Mouse (Mus musculus): Measurements from ENCODE around the gene Sdc3. TPM values are rescaled to one million over a fixed set of nuclear protein-coding genes. Genes with fewer than 3 reads are reported as not detected.

Gene Sdc3
- polyA plus RNA-seq, 1 experiment from 2014 or later, result 10.8 TPM

DNA sequence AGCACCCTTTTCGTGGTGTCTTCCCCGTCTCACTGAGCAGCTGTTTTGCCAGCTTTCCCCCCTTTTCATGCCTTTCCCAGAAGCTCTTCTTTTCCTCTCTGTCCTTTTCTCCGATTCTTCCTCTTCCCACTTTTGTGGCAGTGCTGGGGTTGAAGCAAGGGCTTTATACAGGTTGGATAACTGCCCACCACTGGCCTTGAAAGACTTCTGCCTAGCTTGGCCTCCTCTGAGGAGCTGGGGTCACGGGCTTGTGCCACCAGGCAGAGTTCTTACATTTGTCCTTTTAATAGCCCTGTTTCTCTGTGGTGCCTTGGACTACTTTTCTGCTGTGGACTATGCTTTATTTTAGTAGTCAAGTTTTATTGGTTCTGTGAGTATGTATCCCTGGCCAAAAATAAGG lies 25.4 kb upstream of the Sdc3 start:
- H3K9me3 ChIP-seq (ENCODE audit: control insufficient read depth), result no peaks in the 10 kb centered on the region
- WGBS, result 88% methylated on average over 4 of the region's 4 CpGs
- no peak overlapping the region for H3K27ac ChIP-seq (ENCODE audit: low read depth, low read length)
- no peak overlapping the region for H3K4me2 ChIP-seq (replicated peaks; ENCODE audit: low read depth)
- H3K36me3 ChIP-seq (ENCODE audit: control insufficient read depth, insufficient read depth), result peaks cover 78% of the 10 kb centered on the region
- H3K4me3 ChIP-seq (ENCODE audit: low read depth, low read length), result no peak overlapping the region
- TF ChIP-seq CTCF (IDR thresholded peaks at IDR 0.05; ENCODE audit: low read depth), result no peak
- H3K27me3 ChIP-seq (replicated peaks; ENCODE audit: control insufficient read depth, insufficient read depth, low read length), result no peaks in the 10 kb centered on the region
- ATAC-seq, result no peak
- H3K4me1 ChIP-seq (replicated peaks; ENCODE audit: control insufficient read depth, insufficient read depth, low read length), result no peaks in the 10 kb centered on the region
- H3K9ac ChIP-seq (ENCODE audit: low read depth, low read length), result no peak overlapping the region

DNA sequence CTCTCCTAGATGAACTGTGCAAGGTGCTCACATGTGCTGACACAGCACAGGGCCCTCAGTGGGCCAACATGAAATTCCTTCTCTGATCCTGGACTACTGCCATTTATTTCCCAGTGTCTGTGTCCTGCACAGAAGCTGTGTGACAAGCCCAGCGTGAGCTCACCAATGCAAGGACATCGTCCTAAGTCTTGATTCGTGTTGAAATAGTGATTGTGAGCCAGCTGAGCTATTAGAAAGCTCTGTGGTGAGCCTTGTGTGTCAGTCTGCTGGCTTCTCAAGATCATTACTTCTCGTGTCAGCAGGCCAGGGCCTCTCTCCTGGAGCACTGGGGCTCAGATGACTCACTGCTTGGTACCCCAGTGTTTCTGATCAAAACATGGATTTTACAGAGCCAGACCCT lies 18.4 kb upstream of the Sdc3 start:
- Histone ChIP-seq H3K27ac (ENCODE audit: low read depth, low read length) (no peak overlapping the region), H3K4me2 (replicated peaks; ENCODE audit: low read depth) (no peak overlapping the region), H3K27me3 (replicated peaks; ENCODE audit: control insufficient read depth, insufficient read depth, low read length) (no peaks in the 10 kb centered on the region), H3K9ac (ENCODE audit: low read depth, low read length) (no peak overlapping the region), H3K4me3 (ENCODE audit: low read depth, low read length) (no peak overlapping the region), H3K4me1 (replicated peaks; ENCODE audit: control insufficient read depth, insufficient read depth, low read length) (no peaks in the 10 kb centered on the region), H3K9me3 (ENCODE audit: control insufficient read depth) (no peaks in the 10 kb centered on the region), H3K36me3 (ENCODE audit: control insufficient read depth, insufficient read depth) (peaks cover 77% of the 10 kb centered on the region)
- TF ChIP-seq CTCF (IDR thresholded peaks at IDR 0.05; ENCODE audit: low read depth), result no peak
- WGBS, result 86% methylated on average over 4 of the region's 4 CpGs
- no peak for ATAC-seq

DNA sequence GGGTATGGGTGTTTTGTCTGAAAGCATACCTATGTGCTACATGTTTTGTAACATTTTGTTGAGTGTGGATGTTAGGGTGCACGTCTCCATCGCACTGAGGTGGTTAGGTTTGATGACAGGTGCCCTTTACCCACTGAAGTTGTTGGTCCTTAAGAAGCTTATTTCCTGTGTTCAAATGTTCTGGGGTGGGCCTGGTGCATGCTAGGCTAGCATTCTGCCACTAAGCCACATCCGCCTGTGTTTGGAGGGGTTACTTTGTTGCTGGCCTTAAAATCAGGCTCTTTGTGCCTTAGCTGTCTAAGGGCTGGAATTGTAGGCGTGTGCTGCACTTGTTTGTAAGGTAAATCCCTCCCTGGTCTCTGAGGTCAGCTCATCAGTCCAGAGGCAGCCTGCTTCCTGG lies 17.5 kb upstream of the Sdc3 start:
- no peak for TF ChIP-seq CTCF (IDR thresholded peaks at IDR 0.05; ENCODE audit: low read depth)
- 92% methylated on average over 4 of the region's 4 CpGs for WGBS
- peaks cover 87% of the 10 kb centered on the region for H3K36me3 ChIP-seq (ENCODE audit: control insufficient read depth, insufficient read depth)
- H3K4me3 ChIP-seq (ENCODE audit: low read depth, low read length), result no peak overlapping the region
- H3K4me2 ChIP-seq (replicated peaks; ENCODE audit: low read depth), result no peak overlapping the region
- H3K27ac ChIP-seq (ENCODE audit: low read depth, low read length), result no peak overlapping the region
- H3K4me1 ChIP-seq (replicated peaks; ENCODE audit: control insufficient read depth, insufficient read depth, low read length), result no peaks in the 10 kb centered on the region
- no peak for ATAC-seq
- no peaks in the 10 kb centered on the region for H3K9me3 ChIP-seq (ENCODE audit: control insufficient read depth)
- H3K9ac ChIP-seq (ENCODE audit: low read depth, low read length), result no peak overlapping the region
- no peaks in the 10 kb centered on the region for H3K27me3 ChIP-seq (replicated peaks; ENCODE audit: control insufficient read depth, insufficient read depth, low read length)

DNA sequence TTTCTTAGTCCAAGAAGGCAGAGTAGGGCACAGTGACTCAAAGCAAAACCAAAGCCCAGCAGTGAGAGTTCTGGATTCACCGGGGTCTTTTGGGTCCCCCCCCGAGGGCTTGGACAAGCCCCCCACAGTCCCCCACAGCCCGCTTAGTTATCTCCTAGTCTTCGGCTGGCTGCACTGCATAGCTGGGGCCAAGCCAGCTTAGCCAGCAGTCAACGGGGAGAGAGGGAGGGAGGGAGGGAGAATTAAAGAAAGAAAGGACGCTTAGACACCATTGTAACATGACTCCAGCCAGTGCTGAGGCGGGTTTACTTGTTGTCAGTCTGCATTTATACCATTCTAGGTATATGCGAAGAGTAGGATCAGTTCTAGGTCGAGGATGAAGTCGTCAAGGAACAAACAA lies 14.7 kb upstream of the Sdc3 start:
- Histone ChIP-seq H3K4me3 (ENCODE audit: low read depth, low read length) (no peak overlapping the region), H3K9me3 (ENCODE audit: control insufficient read depth) (no peaks in the 10 kb centered on the region), H3K9ac (ENCODE audit: low read depth, low read length) (no peak overlapping the region), H3K36me3 (ENCODE audit: control insufficient read depth, insufficient read depth) (peaks cover 78% of the 10 kb centered on the region), H3K27ac (ENCODE audit: low read depth, low read length) (no peak overlapping the region), H3K27me3 (replicated peaks; ENCODE audit: control insufficient read depth, insufficient read depth, low read length) (no peaks in the 10 kb centered on the region), H3K4me2 (replicated peaks; ENCODE audit: low read depth) (no peak overlapping the region), H3K4me1 (replicated peaks; ENCODE audit: control insufficient read depth, insufficient read depth, low read length) (no peaks in the 10 kb centered on the region)
- ATAC-seq, result no peak
- TF ChIP-seq CTCF (IDR thresholded peaks at IDR 0.05; ENCODE audit: low read depth), result no peak
- 39% methylated on average over 10 of the region's 10 CpGs for WGBS

DNA sequence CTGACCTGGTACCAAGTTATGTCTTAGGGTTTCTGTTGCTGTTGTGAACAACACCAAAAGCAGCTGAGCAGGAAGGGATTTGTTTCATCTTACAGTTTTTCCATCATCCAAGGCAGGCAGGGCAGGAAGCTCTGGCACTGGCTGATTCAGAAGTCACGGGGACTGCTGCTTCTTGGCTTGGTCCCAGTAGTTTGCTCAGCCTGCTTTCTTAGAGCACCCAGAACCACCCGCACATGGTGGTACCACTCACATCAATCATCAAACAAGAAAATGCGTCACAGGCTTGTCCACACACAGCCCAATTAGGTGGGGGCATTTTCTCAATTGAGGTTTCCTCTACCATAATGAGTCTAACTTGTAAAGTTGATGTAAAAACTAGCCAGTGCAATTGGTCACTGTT lies 13.3 kb upstream of the Sdc3 start:
- 66% methylated on average over 3 of the region's 3 CpGs for WGBS
- no peak overlapping the region for H3K27ac ChIP-seq (ENCODE audit: low read depth, low read length)
- no peak for TF ChIP-seq CTCF (IDR thresholded peaks at IDR 0.05; ENCODE audit: low read depth)
- no peak overlapping the region for H3K4me2 ChIP-seq (replicated peaks; ENCODE audit: low read depth)
- no peak overlapping the region for H3K9ac ChIP-seq (ENCODE audit: low read depth, low read length)
- no peak for ATAC-seq
- H3K4me1 ChIP-seq (replicated peaks; ENCODE audit: control insufficient read depth, insufficient read depth, low read length), result no peaks in the 10 kb centered on the region
- H3K36me3 ChIP-seq (ENCODE audit: control insufficient read depth, insufficient read depth), result peaks cover 64% of the 10 kb centered on the region
- no peak overlapping the region for H3K4me3 ChIP-seq (ENCODE audit: low read depth, low read length)
- no peaks in the 10 kb centered on the region for H3K9me3 ChIP-seq (ENCODE audit: control insufficient read depth)
- no peaks in the 10 kb centered on the region for H3K27me3 ChIP-seq (replicated peaks; ENCODE audit: control insufficient read depth, insufficient read depth, low read length)

DNA sequence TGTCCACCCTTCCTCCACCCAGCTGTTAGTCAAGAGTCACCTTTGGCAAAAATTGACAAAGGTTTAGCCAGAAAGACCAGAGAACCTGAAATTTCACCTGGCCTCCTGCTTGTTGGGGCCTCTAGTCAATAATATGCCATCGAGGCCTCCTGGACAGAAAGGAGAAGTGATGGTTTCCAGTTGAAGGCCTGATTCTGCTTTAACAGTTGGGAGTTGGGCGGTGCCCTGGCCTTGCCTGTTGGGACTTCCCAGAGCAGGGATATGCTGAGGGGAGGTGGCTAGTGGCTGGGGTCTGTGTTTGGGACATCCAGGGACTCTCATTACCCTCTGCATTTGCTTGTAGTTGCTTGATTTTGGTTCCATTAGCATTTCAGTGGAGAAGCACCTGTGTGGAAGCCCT lies 9.8 kb upstream of the Sdc3 start:
- Histone ChIP-seq H3K27ac (ENCODE audit: low read depth, low read length) (no peak overlapping the region), H3K9me3 (ENCODE audit: control insufficient read depth) (no peaks in the 10 kb centered on the region), H3K9ac (ENCODE audit: low read depth, low read length) (no peak overlapping the region), H3K4me2 (replicated peaks; ENCODE audit: low read depth) (no peak overlapping the region), H3K4me1 (replicated peaks; ENCODE audit: control insufficient read depth, insufficient read depth, low read length) (no peaks in the 10 kb centered on the region), H3K27me3 (replicated peaks; ENCODE audit: control insufficient read depth, insufficient read depth, low read length) (no peaks in the 10 kb centered on the region), H3K4me3 (ENCODE audit: low read depth, low read length) (no peak overlapping the region), H3K36me3 (ENCODE audit: control insufficient read depth, insufficient read depth) (peaks cover 35% of the 10 kb centered on the region)
- WGBS, result 83% methylated on average over 2 of the region's 2 CpGs
- no peak for ATAC-seq
- TF ChIP-seq CTCF (IDR thresholded peaks at IDR 0.05; ENCODE audit: low read depth), result no peak

DNA sequence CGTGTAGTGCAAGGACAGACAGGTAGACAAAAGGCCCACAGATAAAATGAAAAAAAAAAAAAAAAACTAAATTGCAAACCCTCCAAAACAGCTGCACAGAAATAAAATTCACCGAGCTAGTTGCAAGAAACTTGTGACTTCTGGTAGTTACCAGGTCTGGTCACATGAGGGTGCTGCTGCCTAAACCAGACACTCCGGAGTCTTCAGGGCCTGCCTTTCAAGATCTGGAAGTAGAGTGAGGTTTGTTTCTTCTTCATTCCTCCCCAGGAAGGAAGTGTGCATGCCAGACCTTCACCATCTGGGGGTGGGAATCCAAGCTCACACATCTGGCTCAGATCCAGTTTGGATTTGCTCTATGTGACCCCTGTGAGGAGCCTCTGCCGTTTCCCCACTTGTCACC lies 7.6 kb upstream of the Sdc3 start:
- Histone ChIP-seq H3K27ac (ENCODE audit: low read depth, low read length) (no peak overlapping the region), H3K9me3 (ENCODE audit: control insufficient read depth) (no peaks in the 10 kb centered on the region), H3K4me2 (replicated peaks; ENCODE audit: low read depth) (no peak overlapping the region), H3K27me3 (replicated peaks; ENCODE audit: control insufficient read depth, insufficient read depth, low read length) (no peaks in the 10 kb centered on the region), H3K4me3 (ENCODE audit: low read depth, low read length) (no peak overlapping the region), H3K36me3 (ENCODE audit: control insufficient read depth, insufficient read depth) (peaks cover 14% of the 10 kb centered on the region), H3K4me1 (replicated peaks; ENCODE audit: control insufficient read depth, insufficient read depth, low read length) (no peaks in the 10 kb centered on the region), H3K9ac (ENCODE audit: low read depth, low read length) (no peak overlapping the region)
- TF ChIP-seq CTCF (IDR thresholded peaks at IDR 0.05; ENCODE audit: low read depth), result peak; percentile 82
- no peak for ATAC-seq
- 22% methylated on average over 4 of the region's 4 CpGs for WGBS
